Mouse (Mus musculus): Measurements from ENCODE around the gene Cacna2d4. TPM values are rescaled to one million over a fixed set of nuclear protein-coding genes. Genes with fewer than 3 reads are reported as not detected.

Gene Cacna2d4
- polyA plus RNA-seq, 1 experiment from 2014 or later: not detected

- H3K9me3 ChIP-seq: no peaks in the 10 kb centered on the region
- H3K9ac ChIP-seq: no peak overlapping the region
- H3K4me3 ChIP-seq (replicated peaks): no peak overlapping the region
- H3K27ac ChIP-seq: no peak overlapping the region
- no peak overlapping the region for H3K4me2 ChIP-seq
- no peaks in the 10 kb centered on the region for H3K4me1 ChIP-seq
- WGBS: 87% methylated on average over 4 of the region's 4 CpGs
- ATAC-seq (ENCODE audit: low FRiP score): no peak
- H3K27me3 ChIP-seq: no peaks in the 10 kb centered on the region
- no peaks in the 10 kb centered on the region for H3K36me3 ChIP-seq (replicated peaks)
Measured at GRCm38 (mm10) chr6:119251704-119252103, 15.4 kb downstream of the Cacna2d4 start.

GRCm38 (mm10) chr6:119276713-119277112, 40.4 kb downstream of the Cacna2d4 start:
- no peak for ATAC-seq (ENCODE audit: low FRiP score)
- H3K27ac ChIP-seq: no peak overlapping the region
- WGBS: 85% methylated on average over 2 of the region's 2 CpGs

DNA sequence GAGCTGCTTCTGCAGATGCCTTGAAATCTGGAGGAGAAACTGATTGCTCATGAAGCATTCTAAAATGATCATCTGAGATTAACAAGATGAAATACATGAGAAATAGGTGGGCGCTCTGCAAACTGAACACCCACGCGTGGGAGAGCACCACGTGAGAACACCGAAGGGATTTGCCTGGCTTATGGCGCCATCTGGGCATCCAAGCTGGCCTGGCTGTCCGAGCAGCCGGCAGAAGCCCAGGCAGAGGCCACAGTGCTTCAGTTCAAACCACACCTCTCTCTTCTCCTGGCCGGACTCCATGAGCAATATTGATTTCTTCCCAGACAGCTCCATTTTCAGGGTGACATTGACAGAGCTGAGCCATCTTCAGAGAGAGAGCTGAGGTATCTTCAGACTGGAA, 44.4 kb downstream of the Cacna2d4 start:
- Histone ChIP-seq H3K4me3 (replicated peaks) (no peak overlapping the region), H3K4me2 (no peak overlapping the region), H3K9me3 (no peaks in the 10 kb centered on the region), H3K27ac (no peak overlapping the region), H3K9ac (no peak overlapping the region), H3K36me3 (replicated peaks) (no peaks in the 10 kb centered on the region), H3K4me1 (peaks cover 8% of the 10 kb centered on the region; the same call in 1 of the 2 replicates), H3K27me3 (no peaks in the 10 kb centered on the region)
- WGBS: 85% methylated on average over 9 of the region's 9 CpGs
- ATAC-seq (ENCODE audit: low FRiP score): no peak

More at GRCm38 (mm10) chr6:119276713-119277112, 40.4 kb downstream of the Cacna2d4 start:
- Histone ChIP-seq H3K36me3 (replicated peaks) (no peaks in the 10 kb centered on the region), H3K4me1 (peaks cover 8% of the 10 kb centered on the region; the same call in 1 of the 2 replicates), H3K4me2 (no peak overlapping the region), H3K4me3 (replicated peaks) (no peak overlapping the region), H3K27me3 (no peaks in the 10 kb centered on the region), H3K9me3 (no peaks in the 10 kb centered on the region), H3K9ac (no peak overlapping the region)

DNA sequence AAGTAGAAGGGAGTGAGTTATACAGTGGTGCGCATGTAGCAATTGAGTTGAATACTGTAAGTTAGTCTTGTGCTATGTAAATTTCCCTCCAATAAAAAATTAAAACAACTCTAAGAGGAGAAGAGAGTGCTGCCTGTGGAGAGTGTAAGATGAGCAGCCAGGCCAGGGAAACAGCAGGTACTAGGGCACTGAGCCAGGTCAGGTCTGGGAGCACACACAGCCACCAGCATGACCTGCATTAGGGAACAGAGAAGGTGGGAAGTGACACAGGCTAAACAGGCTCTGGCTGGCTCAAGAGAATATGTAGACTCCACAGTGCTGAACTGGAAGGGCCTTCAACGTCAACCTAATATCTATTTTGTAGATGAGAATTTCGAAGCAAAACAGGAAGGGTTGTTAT, 65.0 kb downstream of the Cacna2d4 start:
- H3K4me3 ChIP-seq (replicated peaks): no peak overlapping the region
- no peak overlapping the region for H3K27ac ChIP-seq
- H3K9ac ChIP-seq: no peak overlapping the region
- H3K36me3 ChIP-seq (replicated peaks): no peaks in the 10 kb centered on the region
- H3K9me3 ChIP-seq: no peaks in the 10 kb centered on the region
- H3K27me3 ChIP-seq: no peaks in the 10 kb centered on the region
- H3K4me2 ChIP-seq: no peak overlapping the region
- H3K4me1 ChIP-seq: no peaks in the 10 kb centered on the region
- no peak for ATAC-seq (ENCODE audit: low FRiP score)
- WGBS: 89% methylated on average over 3 of the region's 3 CpGs

GRCm38 (mm10) chr6:119303331-119303730, 67.0 kb downstream of the Cacna2d4 start:
- Histone ChIP-seq H3K9ac (no peak overlapping the region), H3K4me3 (replicated peaks) (no peak overlapping the region), H3K9me3 (no peaks in the 10 kb centered on the region), H3K4me1 (0 out of 2 replicates have a peak, but pooled peaks cover 4% of the 10 kb centered on the region), H3K4me2 (no peak overlapping the region), H3K27ac (no peak overlapping the region), H3K36me3 (replicated peaks) (no peaks in the 10 kb centered on the region), H3K27me3 (no peaks in the 10 kb centered on the region)
- no peak for ATAC-seq (ENCODE audit: low FRiP score)
- WGBS: 92% methylated on average over 6 of the region's 6 CpGs

- no peak overlapping the region for H3K9ac ChIP-seq
- H3K36me3 ChIP-seq (replicated peaks): no peaks in the 10 kb centered on the region
- H3K27ac ChIP-seq: no peak overlapping the region
- H3K9me3 ChIP-seq: no peaks in the 10 kb centered on the region
- ATAC-seq (ENCODE audit: low FRiP score): no peak
- WGBS: 58% methylated on average over 10 of the region's 10 CpGs
- 0 out of 2 replicates have a peak, but pooled peaks cover 4% of the 10 kb centered on the region for H3K4me1 ChIP-seq
- no peak overlapping the region for H3K4me3 ChIP-seq (replicated peaks)
- H3K27me3 ChIP-seq: no peaks in the 10 kb centered on the region
- H3K4me2 ChIP-seq: no peak overlapping the region
Measured at GRCm38 (mm10) chr6:119307867-119308413, 71.6 kb downstream of the Cacna2d4 start.

GRCm38 (mm10) chr6:119310176-119310575, 73.8 kb downstream of the Cacna2d4 start:
- no peaks in the 10 kb centered on the region for H3K27me3 ChIP-seq
- no peak for ATAC-seq (ENCODE audit: low FRiP score)
- H3K4me2 ChIP-seq: no peak overlapping the region
- 66% methylated on average over 9 of the region's 9 CpGs for WGBS
- no peak overlapping the region for H3K4me3 ChIP-seq (replicated peaks)
- H3K4me1 ChIP-seq: peaks cover 22% of the 10 kb centered on the region
- no peaks in the 10 kb centered on the region for H3K36me3 ChIP-seq (replicated peaks)
- H3K9ac ChIP-seq: no peak overlapping the region
- H3K9me3 ChIP-seq: no peaks in the 10 kb centered on the region
- H3K27ac ChIP-seq: no peak overlapping the region

- Histone ChIP-seq H3K4me3 (replicated peaks) (no peak overlapping the region), H3K27me3 (peaks cover 9% of the 10 kb centered on the region; the same call in 1 of the 2 replicates), H3K9me3 (no peaks in the 10 kb centered on the region), H3K9ac (no peak overlapping the region), H3K27ac (no peak overlapping the region), H3K36me3 (replicated peaks) (no peaks in the 10 kb centered on the region), H3K4me2 (no peak overlapping the region), H3K4me1 (peaks cover 22% of the 10 kb centered on the region)
- 87% methylated on average over 6 of the region's 6 CpGs for WGBS
- ATAC-seq (ENCODE audit: low FRiP score): no peak
Measured at GRCm38 (mm10) chr6:119312381-119312780, 76.1 kb downstream of the Cacna2d4 start.

- H3K4me3 ChIP-seq (replicated peaks): no peak overlapping the region
- WGBS: 71% methylated on average over 3 of the region's 3 CpGs
- ATAC-seq (ENCODE audit: low FRiP score): no peak
- no peaks in the 10 kb centered on the region for H3K36me3 ChIP-seq (replicated peaks)
- H3K9me3 ChIP-seq: no peaks in the 10 kb centered on the region
- no peak overlapping the region for H3K4me2 ChIP-seq
- H3K27me3 ChIP-seq: peaks cover 9% of the 10 kb centered on the region; the same call in 1 of the 2 replicates
- H3K9ac ChIP-seq: no peak overlapping the region
- H3K27ac ChIP-seq: 0 out of 2 replicates have a peak overlapping the region, but pooled peaks have one; percentile 13
- H3K4me1 ChIP-seq: peaks cover 23% of the 10 kb centered on the region
Measured at GRCm38 (mm10) chr6:119313096-119313495, 76.8 kb downstream of the Cacna2d4 start.

GRCm38 (mm10) chr6:119313588-119314375, 77.5 kb downstream of the Cacna2d4 start:
- H3K9me3 ChIP-seq: no peaks in the 10 kb centered on the region
- H3K4me2 ChIP-seq: no peak overlapping the region
- no peak overlapping the region for H3K9ac ChIP-seq
- H3K27me3 ChIP-seq: peaks cover 9% of the 10 kb centered on the region; the same call in 1 of the 2 replicates
- no peak overlapping the region for H3K4me3 ChIP-seq (replicated peaks)
- 57% methylated on average over 14 of the region's 14 CpGs for WGBS
- peak; percentile 72; the same call in 1 of the 2 replicates for ATAC-seq (ENCODE audit: low FRiP score)
- H3K36me3 ChIP-seq (replicated peaks): no peaks in the 10 kb centered on the region
- H3K27ac ChIP-seq: no peak overlapping the region
- peaks cover 25% of the 10 kb centered on the region for H3K4me1 ChIP-seq

DNA sequence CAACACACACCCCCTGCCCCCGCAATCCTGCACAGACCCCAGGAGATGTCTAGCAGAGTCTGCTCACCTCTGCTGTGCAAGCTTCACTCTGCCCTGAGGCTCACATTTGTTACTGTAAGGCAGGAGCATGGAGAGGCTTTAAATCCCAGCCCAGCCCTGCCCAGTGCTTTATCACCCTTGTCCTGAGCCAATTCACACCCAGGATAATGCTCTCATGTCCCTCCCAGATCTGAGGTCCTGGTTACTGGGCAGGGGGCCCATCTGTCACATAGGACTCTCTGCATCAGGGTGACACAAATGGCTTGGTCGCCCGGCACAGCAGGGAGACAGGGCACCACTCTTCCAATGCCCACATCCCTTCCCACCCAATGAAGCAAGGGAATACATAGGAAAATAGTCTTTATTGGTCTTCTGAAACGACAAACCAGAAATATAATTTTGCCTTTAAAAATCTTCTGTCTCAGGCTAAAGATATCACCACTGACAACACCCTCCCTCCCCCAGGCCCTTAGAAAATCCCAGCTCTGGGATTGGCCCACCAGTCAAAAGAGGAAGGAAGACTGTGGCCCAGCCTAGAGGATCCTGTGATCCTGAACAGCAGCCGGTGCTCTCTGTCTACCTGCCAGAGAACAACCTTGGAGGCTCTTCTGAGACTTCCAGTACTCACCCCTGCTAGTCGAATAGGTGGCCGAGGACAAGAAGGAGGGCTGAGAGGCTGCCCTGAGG, 78.6 kb downstream of the Cacna2d4 start:
- H3K27ac ChIP-seq: no peak overlapping the region
- H3K9ac ChIP-seq: no peak overlapping the region
- peaks cover 25% of the 10 kb centered on the region for H3K4me1 ChIP-seq
- no peak for ATAC-seq (ENCODE audit: low FRiP score)
- H3K9me3 ChIP-seq: no peaks in the 10 kb centered on the region
- no peak overlapping the region for H3K4me2 ChIP-seq
- H3K36me3 ChIP-seq (replicated peaks): no peaks in the 10 kb centered on the region
- 70% methylated on average over 7 of the region's 7 CpGs for WGBS
- no peak overlapping the region for H3K4me3 ChIP-seq (replicated peaks)
- peaks cover 9% of the 10 kb centered on the region; the same call in 1 of the 2 replicates for H3K27me3 ChIP-seq

DNA sequence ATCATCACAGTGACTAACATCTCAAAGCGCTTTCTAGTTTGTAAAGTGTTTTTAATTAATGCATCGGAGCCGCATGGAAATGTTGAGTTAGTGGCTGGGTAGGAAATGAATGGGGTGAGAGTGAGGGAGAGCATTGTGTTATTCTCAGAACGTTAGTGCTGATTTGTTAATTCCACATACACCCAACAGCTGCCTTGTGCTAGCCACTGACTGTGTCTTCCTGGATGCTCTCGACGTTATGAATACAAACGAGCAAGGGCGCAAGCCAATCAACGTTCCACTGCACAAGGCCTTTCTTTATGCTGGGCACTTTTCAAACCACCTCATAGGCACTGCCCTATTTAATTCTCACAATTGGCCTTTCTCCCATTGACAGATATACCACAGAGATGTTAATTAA, 82.4 kb downstream of the Cacna2d4 start:
- H3K36me3 ChIP-seq (replicated peaks): no peaks in the 10 kb centered on the region
- H3K9ac ChIP-seq: no peak overlapping the region
- no peak overlapping the region for H3K4me2 ChIP-seq
- peak overlapping the region; percentile 43 for H3K27ac ChIP-seq
- peak; percentile 87; the same call in 1 of the 2 replicates for ATAC-seq (ENCODE audit: low FRiP score)
- no peak overlapping the region for H3K4me3 ChIP-seq (replicated peaks)
- H3K9me3 ChIP-seq: no peaks in the 10 kb centered on the region
- WGBS: 16% methylated on average over 9 of the region's 9 CpGs
- H3K27me3 ChIP-seq: peaks cover 28% of the 10 kb centered on the region
- H3K4me1 ChIP-seq: peaks cover 18% of the 10 kb centered on the region
